Mouse (Mus musculus): ENCODE measurements around the gene Cd27. TPM values are rescaled to one million over a fixed set of nuclear protein-coding genes. Genes with fewer than 3 reads are reported as not detected.

Cd27 gene
- total RNA-seq, 2 experiments from 2014 or later: 0.14 TPM; not detected in 1

DNA sequence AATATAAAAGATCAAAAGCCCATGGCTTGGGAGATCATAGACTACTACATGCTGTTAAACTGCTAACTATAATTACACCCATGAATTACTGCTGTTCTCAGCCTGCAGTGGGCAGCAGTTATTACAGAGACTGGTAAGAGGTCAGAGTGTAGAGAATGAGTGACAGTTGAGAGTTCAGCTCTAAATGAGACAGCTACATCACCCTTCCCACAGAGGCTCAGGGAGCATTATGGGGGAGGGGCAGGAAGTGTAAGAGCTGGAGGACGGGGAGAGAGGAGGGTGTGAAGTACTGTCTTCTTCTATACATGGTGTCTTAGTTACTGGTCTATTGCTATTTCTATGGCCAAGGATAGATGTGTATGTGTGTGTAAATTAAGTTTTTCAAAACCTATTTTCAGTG, 7.7 kb upstream of the Cd27 start:
- no peak for DNase-seq

DNA sequence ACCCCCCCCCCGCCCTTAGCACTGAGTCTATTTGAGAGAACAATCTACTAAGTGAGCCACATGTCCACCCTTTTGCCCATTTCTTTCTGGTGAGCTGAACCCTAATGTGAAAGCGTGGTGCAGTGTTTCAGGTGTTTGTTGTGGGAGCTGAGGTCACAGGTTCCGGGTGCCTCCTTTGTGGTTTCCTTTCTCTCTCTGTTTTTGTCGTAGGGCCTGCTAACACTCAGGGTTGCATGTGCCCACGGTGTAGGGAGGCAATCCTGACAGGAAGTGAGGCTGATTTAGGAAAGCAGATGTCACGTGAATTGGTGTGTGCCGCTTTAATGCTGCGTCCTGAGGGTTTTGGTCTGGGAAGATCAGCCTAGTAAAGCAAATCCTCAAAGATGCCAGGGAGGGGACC, 4.8 kb upstream of the Cd27 start:
- DNase-seq: no peak

DNA sequence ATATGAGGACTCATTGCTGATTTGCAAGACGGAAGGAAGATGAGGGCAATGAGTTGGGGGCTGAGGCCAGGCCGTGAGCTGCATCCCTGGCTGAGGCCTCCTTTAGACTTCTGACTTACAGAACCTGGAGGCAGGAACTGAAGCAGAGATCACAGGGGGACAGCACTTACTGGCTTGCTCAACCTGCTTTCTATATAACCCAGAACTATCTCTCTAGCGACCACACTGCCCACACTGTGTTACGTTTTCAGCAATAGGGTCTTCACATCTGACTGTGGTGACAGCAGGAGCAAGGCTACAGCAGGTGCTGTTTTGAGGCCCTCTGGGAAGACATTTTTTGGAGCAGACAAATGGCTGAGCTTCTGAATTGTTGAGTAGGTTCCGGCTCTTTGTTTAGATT, 3.8 kb upstream of the Cd27 start:
- no peak for DNase-seq

DNA sequence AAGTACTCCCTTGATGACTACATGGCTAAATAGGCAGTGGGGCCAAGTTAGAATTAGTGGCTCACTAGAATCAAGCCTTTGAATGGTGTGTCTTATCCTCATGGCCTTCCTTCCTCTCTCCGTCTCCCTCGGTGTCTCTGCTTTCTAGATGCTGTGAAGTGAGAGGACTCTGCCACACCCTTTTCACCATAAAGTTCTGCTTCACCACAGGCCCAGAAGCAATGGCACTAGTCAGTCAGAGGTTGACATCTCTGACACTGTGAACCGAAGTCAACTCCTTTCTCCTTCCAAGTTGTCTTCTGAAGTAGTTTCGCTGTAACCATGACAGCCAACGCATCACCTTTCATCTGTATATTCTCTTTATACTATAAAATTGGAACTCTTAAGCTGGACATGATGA, 2.7 kb upstream of the Cd27 start:
- DNase-seq: no peak

DNA sequence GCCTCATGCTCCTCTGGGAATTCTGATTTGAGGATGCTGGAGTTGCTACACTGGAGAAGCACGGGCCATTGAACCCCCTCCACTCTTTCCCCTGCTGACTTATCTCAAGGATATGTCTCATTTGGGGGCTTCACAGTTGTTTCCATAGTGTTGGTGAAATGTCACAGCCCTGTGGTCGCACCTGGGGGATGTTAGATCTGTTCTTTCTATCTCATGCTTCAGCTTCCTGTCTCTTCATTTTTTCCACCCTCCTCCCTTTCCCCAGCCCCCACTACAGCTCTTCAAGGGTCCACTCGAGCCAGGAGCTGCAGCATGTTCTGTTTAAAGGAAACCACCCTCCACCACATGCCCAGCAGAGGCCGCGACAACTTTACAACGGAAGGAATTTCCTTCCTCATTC, 1.6 kb upstream of the Cd27 start:
- no peak for DNase-seq

DNA sequence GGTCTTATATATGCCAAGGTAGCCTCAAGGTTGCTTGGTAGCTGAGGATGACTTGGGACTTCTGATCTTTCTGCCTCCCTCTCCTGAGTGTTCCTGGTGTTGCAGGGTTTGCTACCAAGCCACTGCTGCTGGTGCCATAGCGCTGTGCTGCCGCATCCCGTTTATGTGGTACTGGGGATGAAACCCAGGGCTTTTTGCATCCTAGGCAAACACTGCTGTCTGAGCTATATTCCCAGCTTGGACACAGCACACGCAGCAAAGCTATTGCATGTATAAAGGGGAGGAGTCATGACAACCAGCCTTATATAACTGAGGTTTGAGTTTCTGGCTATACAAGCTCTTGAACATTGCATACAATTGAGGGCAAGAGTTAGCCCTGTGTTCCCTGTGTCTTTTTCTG, 611 bp upstream of the Cd27 start:
- DNase-seq: no peak

DNA sequence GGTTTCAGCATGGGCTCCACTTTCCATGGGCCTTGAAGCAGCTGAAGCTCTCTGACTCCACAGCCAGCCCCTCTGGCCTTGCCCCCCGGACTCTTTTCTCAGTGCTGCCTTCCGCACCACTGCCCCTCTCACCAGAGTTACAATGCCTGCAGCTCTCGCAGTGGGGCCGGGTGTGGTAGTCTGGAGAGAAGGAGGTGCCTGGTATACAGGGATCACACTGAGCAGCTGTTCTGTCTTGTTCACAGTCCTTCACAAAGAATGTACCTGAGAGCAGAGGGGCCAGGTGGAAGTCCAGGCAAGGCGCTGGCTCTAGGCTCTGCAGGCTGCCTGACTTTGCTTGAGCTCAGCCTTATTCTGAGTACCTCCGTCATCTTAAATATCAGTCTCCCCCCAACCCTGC, 469 bp downstream of the Cd27 start:
- DNase-seq: no peak

DNA sequence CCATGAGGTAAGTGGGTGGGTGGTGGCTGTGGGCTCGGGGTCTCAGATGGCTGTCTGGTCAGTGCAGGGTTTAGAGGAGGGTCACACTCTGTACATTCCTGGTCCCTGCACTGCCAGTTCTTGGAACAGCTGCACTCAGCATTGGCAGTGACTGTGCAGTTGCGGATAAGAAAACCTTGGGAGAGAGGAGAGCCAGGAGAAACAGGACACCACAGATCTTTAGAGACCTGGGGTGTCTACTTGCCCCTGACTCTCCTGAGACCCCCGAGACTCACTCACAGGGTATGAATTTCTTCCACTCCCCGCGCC, 2.3 kb downstream of the Cd27 start:
- DNase-seq: no peak

DNA sequence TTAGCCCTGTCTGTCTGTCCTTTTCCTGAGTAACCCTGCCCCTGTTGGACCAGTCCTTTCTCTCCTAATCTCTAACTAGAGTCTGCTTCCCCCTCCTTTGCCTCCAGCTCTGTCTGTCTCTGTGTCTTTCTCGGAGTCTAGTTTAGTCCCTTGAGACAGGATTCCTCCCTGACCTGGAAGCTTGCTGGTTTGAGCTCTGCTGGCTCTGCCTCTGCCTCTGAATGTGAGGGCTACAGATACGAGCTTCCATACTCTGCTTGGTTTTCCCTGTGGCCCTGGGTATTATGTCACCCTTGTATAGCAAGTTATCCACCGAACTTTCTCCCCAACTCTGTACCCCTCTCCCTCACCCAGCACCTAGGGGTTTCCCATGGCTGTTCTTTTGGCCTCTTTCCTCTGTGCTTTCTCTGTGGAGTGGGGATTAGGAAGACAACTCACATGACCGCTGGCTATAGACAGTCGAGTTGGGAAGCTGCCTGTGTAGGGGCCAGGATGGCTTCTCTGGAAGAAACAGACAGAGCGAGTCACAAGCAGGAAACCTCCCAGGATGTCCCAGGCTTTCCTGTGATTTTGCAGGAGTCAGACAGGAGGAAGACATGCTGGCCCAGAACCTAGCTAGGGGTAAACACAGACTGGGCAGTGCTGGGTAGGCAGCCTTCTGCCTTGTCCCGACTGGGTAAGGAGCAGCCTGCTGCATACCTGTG, 2.8 kb downstream of the Cd27 start:
- no peak for DNase-seq

DNA sequence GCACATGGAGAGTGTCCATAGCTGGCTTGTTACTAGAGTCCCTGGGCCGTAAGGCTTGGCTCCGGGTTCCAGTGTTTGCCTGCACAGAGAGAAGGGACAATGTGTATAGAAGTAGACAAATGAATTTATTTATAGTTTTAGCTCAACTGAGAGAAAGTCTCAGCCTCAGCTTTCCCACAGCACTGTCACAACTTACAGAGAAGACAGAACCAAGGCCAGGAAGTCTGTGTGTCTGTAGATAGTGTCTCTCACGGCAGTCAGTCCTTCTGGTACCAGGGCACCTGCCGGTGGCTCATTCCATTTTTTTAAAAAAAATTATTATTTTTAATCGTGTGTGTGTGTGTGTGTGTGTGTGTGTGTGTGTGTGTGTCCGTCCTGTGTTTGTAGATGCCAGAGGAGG, 4.3 kb downstream of the Cd27 start:
- DNase-seq: no peak

DNA sequence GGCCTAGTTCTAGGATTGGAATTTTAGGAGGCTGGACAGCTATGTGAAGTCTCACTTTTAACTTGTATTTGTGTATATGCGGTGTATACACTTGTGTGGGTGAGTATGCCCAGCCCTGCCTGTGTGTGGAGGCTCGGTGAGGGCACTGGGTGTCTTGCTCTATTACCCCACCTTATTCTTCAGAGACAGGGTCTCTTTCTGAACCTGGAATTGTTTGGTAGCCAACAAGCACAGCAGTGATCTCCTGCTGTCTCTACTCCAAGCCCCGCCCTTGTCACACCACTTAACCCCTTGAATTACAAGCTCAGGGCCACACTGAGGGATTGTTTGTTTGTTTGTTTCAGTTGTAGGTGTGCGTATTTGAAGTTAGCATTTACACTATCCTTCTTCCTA, 4.8 kb downstream of the Cd27 start:
- DNase-seq: no peak

DNA sequence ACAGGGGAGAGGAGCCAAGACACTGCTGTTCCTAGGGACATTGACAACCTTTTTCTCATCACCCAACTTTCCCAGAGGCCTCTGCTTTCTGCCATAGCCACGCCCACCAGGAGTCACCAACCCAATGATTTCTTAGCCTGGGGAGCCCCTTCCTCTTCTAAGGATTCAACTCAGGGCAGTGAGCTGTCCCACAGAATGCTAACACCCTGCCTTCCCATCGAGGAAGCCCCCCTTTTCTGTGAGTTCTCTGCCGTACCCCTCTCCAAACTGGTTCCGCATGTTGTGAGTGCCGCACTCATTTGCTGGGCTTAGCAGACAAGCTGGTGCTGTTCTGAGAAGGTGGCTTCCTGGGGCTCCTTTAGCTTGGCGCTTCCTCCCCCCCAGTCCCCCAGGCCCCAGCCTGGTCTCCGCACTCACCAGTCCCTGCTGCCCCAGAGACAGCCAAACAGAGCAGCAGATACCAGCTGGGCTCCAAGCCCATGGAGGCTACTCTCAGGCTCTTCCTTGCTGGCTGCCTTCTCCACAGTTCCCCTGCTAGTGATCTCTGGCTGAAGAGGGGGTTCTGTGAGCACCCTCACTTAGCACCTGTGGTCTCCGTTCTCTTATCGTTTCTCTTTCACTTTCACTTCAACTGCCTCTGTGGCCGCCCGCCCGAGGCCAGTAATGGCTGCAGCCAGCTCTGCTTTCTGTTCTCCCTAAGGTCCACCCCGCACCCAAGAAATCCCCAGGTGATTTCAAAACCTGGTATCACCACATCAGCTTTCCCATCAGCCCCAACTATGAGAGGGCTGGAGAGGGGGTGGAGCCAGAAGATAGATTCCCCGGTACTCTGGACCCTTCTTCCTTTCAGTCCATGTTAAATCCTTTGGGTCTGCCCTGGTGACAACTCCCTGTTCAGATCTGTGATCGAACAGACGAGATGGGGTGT, 5.4 kb downstream of the Cd27 start, which contains the start of gene Tapbpl:
Tapbpl (minus strand) TSS at position 744 of the 928 bp plus-strand sequence.
- peak; percentile 38 for DNase-seq

DNA sequence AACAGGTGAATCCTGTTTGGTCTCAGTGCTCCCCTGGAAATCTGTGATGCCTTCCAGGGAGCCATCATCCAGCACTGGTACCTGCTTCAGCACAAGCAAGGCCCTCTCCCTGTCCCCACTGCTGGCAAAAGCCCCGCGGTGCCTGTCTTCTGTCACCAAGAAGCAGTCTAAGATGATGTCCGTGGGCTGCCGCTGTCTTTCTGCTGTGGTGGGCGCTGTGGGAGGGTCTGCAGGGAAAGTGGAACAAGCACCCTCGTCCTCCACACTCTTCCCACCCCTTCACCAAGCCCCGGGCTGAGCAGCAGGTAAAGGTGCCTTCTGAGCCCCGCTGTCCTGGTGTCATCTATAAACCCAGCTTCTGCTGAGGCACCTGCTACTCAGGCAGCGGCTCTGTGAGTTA, 6.2 kb downstream of the Cd27 start:
- DNase-seq: no peak

DNA sequence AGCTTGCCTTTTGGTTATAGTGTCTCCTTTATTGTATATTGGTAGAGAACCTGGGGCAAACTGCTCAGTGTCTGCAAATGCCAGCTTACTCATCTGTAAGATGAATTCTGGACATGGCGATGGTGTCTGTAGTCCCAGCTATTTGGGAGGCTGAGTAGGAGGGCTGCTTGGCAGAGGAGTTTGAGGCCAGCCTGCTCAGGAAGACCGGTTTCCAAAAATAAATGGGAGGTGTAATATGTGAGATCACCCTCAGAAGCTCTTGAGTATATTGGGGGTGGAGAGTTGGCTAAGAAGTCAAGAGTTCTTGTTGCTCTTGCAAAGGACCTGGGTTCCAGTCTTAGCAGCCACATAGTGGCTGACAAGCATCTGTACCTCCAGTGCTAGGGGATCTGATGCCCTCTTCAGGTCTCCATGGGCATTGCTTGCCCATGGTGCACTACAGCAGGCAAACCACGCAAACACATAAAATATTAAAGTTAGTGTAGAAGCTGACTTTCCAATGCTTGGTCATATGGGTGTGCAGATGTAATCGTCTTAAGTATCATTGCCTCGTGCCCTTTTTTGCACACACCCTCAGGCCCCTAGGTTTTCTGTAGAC, 11.2 kb downstream of the Cd27 start:
- no peak for DNase-seq

DNA sequence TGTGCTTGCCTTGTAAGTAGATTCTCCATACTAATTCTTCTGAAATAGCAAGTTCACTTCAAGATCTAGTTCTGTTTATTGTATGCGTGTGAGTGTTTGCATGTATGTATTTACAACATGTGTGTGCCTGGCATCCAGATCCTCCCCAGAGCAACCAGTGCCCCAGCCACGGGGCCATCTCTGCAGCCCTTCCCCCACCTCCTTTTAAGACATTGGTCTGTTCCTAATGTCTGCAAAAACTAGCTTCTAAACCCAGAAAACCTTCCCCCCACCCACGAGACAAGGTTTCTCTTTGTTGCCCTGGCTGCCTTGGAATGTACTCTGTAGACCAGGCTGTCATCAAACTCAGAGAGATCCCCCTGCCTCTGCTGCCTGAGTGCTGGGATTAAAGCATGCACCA, 14.2 kb downstream of the Cd27 start:
- DNase-seq: no peak

DNA sequence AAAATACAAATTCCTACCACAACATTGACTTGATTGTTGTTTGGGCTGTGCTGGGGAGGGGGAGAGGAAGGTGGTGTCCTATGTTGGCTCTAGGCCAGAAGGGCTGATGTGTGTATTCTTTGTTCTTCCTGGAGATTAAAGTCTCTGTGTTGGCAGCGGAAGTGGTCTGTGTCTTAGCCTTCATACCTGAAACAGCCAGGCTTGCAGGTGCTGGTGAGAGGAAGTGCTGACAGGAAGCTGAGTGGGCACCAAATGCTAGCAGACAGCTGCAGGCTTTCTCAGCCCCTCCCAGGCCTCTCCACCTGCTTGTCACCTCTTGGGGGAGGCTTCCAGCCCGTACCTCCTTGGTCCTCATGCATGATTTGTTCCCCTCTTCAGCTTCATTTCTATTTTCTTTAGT, 14.7 kb downstream of the Cd27 start:
- DNase-seq: no peak

DNA sequence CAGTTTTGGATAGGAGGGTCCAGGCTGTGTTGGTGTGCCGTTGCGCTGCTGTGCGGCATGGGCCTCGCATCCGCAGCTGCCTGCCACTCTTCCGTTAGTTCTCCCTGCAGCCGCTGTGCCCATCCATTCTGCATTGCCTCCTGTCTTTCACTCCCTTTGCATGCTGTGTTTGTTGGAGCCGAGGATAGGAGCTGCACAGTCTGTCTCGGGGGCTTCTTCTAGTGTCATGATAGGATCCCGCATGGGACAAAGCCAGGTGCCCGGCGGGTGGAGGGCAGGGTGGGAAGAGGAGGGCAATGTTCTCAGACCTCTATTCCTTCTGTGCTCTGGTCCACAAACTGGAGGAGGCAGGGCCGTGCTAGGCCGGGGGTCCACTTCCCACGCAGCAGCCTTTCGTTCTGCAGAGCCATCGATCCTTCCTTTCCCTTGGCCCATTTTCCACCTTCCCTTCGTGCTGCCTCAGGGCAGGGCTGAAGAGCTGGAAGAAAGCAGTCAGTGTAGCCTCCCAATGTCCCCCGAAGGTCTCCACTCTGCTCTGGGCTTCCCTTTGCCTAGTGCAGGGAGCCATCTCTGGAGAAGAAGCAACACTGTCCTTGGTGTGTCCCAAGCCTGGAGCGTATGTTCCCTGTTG, 15.6 kb downstream of the Cd27 start:
- DNase-seq: no peak

DNA sequence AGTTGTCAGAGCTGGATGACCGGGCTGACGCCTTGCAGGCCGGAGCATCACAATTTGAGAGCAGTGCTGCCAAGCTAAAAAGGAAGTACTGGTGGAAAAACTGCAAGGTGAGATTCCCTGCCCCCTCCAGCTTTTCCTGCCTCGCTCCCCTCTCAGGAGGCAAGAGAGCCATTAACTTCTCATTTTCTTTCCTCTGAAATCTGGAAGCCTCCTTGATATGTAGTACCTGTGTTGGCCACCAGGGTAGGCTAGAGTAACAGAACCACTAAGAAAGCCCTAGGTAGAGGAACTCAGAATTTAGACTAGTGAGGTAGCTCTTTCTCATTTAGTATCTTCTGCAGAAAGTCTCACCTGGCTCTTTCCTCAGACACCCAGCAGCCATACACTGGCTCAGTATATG, 17.8 kb downstream of the Cd27 start:
- peak; percentile 53 for DNase-seq

DNA sequence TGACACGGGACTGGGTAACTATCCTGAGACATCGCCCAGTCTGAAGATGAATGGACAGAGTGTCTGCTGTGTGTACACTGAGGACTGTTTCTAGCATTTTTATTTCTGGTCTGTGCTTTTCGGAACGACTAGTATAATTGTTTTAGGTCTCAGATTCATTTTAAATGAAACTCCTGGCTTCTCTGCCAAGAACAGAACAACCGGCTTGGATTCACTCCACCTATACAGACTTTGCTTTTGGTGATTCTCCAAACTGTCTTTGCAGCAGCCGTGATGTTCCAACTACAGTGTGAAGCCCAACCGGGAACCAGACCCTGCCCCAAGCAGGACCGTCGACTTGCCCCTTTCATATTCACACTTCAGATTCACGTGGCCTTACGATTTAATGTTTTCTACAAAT, 18.9 kb downstream of the Cd27 start:
- no peak for DNase-seq

DNA sequence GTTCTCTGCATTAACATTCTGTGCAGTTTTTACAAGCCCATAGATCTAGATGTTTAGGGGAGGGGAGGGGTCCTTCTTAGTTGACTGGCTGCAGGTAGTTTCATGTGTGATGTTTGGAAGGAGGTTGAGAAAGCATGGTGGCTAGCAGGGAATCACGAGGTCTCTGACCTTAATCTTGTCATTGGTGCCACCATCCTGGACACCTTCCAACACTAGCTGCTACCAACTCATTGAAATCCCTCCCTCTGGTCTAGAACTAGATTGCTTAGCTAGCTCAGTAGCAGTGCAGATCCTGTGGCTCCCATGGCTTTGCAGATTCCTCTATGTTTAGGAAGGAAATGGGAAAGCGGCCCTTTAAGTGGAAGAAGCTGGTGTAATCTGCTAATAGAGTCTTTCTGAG, 19.9 kb downstream of the Cd27 start:
- DNase-seq: no peak

DNA sequence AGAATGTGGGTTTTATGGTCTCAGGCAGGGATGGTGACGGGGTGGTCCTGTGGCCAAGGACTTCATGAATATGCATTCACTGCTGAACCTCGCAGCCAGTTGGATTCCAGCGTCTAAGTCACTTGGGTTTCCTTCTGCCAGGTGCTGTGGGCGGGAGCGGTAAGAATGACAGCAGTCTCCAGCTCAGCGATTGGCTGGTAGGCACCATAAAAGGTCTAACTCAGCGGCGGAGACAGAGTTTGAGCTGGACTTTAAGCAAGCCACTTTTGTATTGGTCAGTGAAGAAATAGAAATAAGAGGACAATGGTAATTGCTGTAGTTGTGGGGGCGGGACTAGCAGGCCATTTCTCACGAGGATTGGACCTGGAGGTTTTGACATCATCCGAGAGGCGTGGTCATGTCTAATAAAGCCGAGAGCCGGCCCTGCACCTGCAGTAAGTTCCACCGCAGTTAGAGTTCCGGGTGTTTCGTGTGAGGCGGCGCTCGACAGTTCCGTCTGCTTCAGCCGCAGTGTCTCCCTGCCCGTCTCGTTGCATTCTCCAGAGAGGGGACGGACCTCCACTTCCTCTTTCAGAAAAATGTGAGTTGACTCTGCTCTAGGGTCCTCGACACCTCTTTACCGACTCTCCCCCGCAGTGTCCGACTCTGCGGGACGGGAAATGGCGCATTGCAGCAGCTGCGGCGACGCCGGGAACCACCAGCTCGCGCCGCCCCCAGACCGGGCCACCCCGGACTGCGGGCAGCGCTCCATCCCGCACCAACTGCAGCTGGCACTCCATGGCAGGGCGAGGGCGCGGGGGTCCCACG, 21.5 kb downstream of the Cd27 start, which contains the start of gene Vamp1:
Vamp1 (plus strand) TSS at position 404 of the 807 bp plus-strand sequence.
- peak; percentile 81 for DNase-seq

DNA sequence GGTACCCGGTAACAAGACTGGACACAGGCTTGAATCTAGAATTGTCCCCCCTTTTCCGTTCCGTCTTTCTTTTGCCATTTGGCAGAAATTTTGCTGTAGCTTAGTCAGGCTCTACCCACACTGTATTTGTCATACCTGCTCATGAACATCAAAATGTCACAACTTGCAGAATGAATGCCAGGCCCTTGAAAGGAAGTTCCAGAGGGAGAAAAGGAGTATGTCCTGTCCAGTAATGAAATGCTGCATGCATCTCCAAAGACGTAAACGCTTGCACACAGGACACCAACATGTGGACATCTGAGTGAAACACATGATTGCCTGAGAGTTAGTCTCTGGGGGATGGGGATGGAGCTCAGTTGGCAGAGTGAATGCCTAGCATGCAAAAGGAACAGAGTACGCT, 23.1 kb downstream of the Cd27 start:
- DNase-seq: no peak

Measured in gastrocnemius, postnatal 10 days (tissue).